Mouse (Mus musculus) left cerebral cortex, adult 6 months (tissue): Measurements from ENCODE around the gene Spcs2. TPM values are rescaled to one million over a fixed set of nuclear protein-coding genes. Genes with fewer than 3 reads are reported as not detected.

Experiments
- long read RNA-seq, 2 experiments: library from polyadenylated mRNA; unstranded; transcript quantifications; one replicate each; pipeline ENCODE4 v2.0.0; 2019 to 2020
- polyA plus RNA-seq: library from polyadenylated mRNA; unstranded; fragments of <200 nt; fragmentation: Nextera tagmentation; gene quantifications from 2 replicates; pipeline ENCODE4 v1.2.3, GENCODE M21; 2021

Spcs2 gene
- polyA plus RNA-seq = 182 and 224 TPM in 2 replicates
- long read RNA-seq, experiment 1, transcript Spcs2-201 (5 exons, 2,909 nt) = major isoform, 589 of 612 reads
- long read RNA-seq, experiment 1, partial matches to known transcripts = 9 of 612 reads
- long read RNA-seq, experiment 1, other reads (novel, unspliced or antisense) = 10 of 612 reads
- long read RNA-seq, experiment 2, transcript Spcs2-201 (5 exons, 2,909 nt) = major isoform, 269 of 287 reads
- long read RNA-seq, experiment 2, partial matches to known transcripts = 16 of 287 reads
- long read RNA-seq, experiment 2, other reads (novel, unspliced or antisense) = 2 of 287 reads

DNA sequence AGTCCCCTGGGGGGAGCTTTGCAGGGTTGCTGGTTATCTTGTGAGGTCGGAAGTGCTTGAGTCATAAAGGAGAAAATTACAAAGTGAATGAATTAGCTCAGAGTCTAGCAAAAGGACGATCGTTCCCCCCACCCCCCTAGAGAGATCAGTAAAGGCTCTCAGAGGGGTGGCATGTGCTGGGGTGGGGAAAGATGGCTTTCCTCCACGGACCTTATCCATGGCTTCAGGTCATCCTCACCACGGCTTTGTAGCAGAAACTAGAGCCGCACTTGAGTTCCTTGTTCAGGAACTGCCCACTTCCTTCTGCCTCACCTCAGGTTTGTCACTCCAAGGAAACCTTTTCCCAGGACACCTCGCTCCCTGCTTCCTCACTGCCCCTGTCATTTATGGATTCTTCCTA lies at the start of gene Spcs2:
Gene Spcs2, minus strand, starts transcription at position 101 of the 400 bp plus-strand sequence.

DNA sequence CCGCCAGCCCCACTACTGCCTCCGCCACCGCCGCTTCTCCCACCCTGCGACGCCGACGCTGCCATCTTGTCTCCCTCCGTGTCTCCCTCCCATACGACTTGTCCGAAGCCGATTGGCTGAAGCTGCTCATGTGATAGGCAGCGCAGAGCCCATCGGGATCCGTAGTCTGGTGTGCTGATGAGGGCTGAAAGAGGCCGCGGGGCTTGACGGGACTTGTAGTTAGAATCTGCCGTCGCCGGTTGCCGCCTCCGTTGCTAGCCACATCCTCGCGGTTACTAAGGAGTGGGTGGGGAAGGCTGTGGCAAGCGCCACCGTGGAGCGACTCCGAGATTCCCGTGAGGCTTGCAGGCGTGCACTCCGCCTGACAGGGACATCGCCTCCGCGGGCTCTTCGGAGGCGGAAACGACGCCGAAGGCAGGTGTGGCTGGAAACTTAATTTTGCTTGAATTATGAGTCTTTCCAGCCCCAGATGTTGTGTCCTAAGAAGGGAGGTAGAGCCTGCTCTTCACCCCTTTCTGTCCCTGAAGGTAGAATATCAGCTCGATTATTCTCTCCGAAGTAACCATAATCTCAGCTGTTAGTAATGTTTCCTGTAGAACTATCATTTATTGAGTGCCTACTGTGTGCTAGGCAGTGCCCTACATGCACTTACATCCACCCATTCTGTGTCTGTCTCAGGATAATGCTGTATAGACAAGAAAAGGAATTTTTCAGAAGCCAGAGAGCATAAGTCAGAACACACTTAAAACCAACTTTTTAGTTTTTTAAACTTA lies 4.3 kb downstream of the Spcs2 start, which contains the start of gene Xrra1:
Gene Xrra1, plus strand, starts transcription at position 304 of the 773 bp plus-strand sequence.

DNA sequence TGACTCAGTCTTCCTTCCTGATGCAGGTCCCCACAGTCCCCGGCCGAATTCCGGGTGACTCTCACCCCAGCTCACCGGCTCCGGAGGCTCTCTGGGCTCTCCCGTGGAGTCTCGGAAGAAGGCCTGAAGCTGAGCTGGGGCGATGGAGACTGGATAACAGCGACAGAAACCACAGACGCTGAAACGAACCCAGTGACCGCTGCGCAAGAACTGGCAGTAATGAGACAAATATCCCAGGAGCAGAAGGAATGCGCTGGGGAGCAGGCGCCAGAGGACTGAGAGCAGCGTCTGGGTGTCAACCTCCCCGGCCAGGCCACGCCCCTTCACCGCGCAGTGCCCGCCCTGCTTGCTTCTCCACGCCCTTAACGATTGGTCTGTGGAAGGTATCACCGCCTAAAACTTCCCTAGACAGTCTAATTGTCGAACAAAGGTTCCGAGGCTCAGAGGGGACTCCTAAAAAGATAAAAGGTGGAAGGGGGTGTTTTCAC lies 35.1 kb downstream of the Spcs2 start, which contains the start of gene Neu3:
Gene Neu3, minus strand, starts transcription at position 335 of the 488 bp plus-strand sequence.

Other genes starting within 250 kb of the Spcs2 start
- gene Tpbgl, start 236.4 kb downstream of the Spcs2 start, polyA plus RNA-seq = 1.2 and 3.1 TPM in 2 replicates
- gene Slco2b1, start 152.1 kb downstream of the Spcs2 start, polyA plus RNA-seq = 3.5 and 4.2 TPM in 2 replicates
- not detected in 2 replicates for gene Olfr520, start 133.2 kb downstream of the Spcs2 start, polyA plus RNA-seq
- not detected in 2 replicates for gene Olfr521, start 100.0 kb downstream of the Spcs2 start, polyA plus RNA-seq
- gene Neu3, start 35.0 kb downstream of the Spcs2 start, polyA plus RNA-seq = 1.2 and 1.8 TPM in 2 replicates
- 0.79 and 0.89 TPM in 2 replicates for gene Xrra1, start 4.3 kb downstream of the Spcs2 start, polyA plus RNA-seq
- gene Rnf169, start 117.0 kb upstream of the Spcs2 start, polyA plus RNA-seq = 11.6 and 12.7 TPM in 2 replicates
- gene Chrdl2, start 142.7 kb upstream of the Spcs2 start, polyA plus RNA-seq = 0.08 and 0.13 TPM in 2 replicates